ENCODE assay signal across 8 mouse cellular contexts in genomic region chr7:80114451-80115223, GRCm38 (mm10). TPM values are rescaled to one million over a fixed set of nuclear protein-coding genes. Genes with fewer than 3 reads are reported as not detected.
DNase-seq lines count a peak whose midpoint lies in the region; ATAC-seq and TF ChIP-seq lines count a peak whose summit lies in the region.

No protein-coding gene starts in this region.

- H3K9me3 ChIP-seq in forebrain, postnatal 0 days (ENCODE audit: low read length) = no peaks in the 10 kb centered on the region
- no peaks in the 10 kb centered on the region for H3K9me3 ChIP-seq in hindbrain, embryonic 10.5 days
- H3K9me3 ChIP-seq in lung, postnatal 0 days (ENCODE audit: low read length) = no peaks in the 10 kb centered on the region

- CTCF ChIA-PET in Patski (lab: Charles Lee) = interaction anchor here (1.3 to 1.7 kb wide), 2 partner anchors 19 to 22 kb away, joined by 3 read pairs; no protein-coding TSS in a partner anchor

- no peaks in the 10 kb centered on the region for H3K27me3 ChIP-seq in Patski
- no peaks in the 10 kb centered on the region for H3K27me3 ChIP-seq in forebrain, postnatal 0 days (ENCODE audit: insufficient read depth, low read length)
- peaks cover 4% of the 10 kb centered on the region; the same call in 1 of the 2 replicates for H3K27me3 ChIP-seq in hindbrain, embryonic 10.5 days (ENCODE audit: insufficient read depth, poor library complexity, severe bottlenecking)
- H3K27me3 ChIP-seq in lung, postnatal 0 days (replicated peaks; ENCODE audit: insufficient read depth, low read length) = no peaks in the 10 kb centered on the region

- ATAC-seq in Patski = peak; percentile 38
- ATAC-seq in forebrain, postnatal 0 days = peak; percentile 84
- peak; percentile 70 for ATAC-seq in lung, postnatal 0 days

- POLR2A ChIA-PET in Patski (lab: Charles Lee) = interaction anchor here (0.9 to 1.7 kb wide), 6 partner anchors 18 to 243 kb away, joined by 3 to 7 read pairs (median 3); partner anchors contain the start of gene Zfp710

- peak overlapping the region; percentile 97 for H3K9ac ChIP-seq in forebrain, postnatal 0 days
- peak overlapping the region; percentile 79 for H3K9ac ChIP-seq in lung, postnatal 0 days (replicated peaks; ENCODE audit: low read depth)

- no peak for TF ChIP-seq EP300 in lung, postnatal 0 days (IDR thresholded peaks at IDR 0.05)

- peak overlapping the region; percentile 81 for H3K4me3 ChIP-seq in forebrain, postnatal 0 days (ENCODE audit: low read depth, low read length)
- peak overlapping the region; percentile 88 for H3K4me3 ChIP-seq in hindbrain, embryonic 10.5 days
- H3K4me3 ChIP-seq in lung, postnatal 0 days (ENCODE audit: low read depth, low read length) = peak overlapping the region; percentile 86

- in situ Hi-C loops in Patski (cut with MboI; ENCODE audit: low pct_unique_long_range_greater_than_20kb) = no loop called here

- peak overlapping the region; percentile 83 for H3K4me2 ChIP-seq in forebrain, postnatal 0 days (ENCODE audit: low read depth)
- peak overlapping the region; percentile 98 for H3K4me2 ChIP-seq in lung, postnatal 0 days (replicated peaks; ENCODE audit: low read depth, low read length)

- H3K4me1 ChIP-seq in forebrain, postnatal 0 days (ENCODE audit: insufficient read depth) = peaks cover 3% of the 10 kb centered on the region; the same call in 1 of the 2 replicates
- H3K4me1 ChIP-seq in hindbrain, embryonic 10.5 days (replicated peaks) = peaks cover 60% of the 10 kb centered on the region
- peaks cover 13% of the 10 kb centered on the region; the same call in 1 of the 2 replicates for H3K4me1 ChIP-seq in lung, postnatal 0 days (ENCODE audit: insufficient read depth, low read depth, low read length)

- peak overlapping the region; percentile 98 for H3K27ac ChIP-seq in forebrain, postnatal 0 days (ENCODE audit: low read depth, low read length)
- H3K27ac ChIP-seq in hindbrain, embryonic 10.5 days = peak overlapping the region; percentile 98
- peak overlapping the region; percentile 95 for H3K27ac ChIP-seq in lung, postnatal 0 days (ENCODE audit: low read length)

- no peak for DNase-seq in Patski (ENCODE audit: low read depth, low spot score)
- DNase-seq in cerebellum, adult 9-10 months = peak; percentile 58
- DNase-seq in forebrain, postnatal 0 days = peak; percentile 83
- DNase-seq in hindbrain, embryonic 10.5 days (ENCODE audit: low spot score) = peak; percentile 83
- DNase-seq in layer of hippocampus, adult 9-11 months = peak; percentile 59
- DNase-seq in lung, postnatal 0 days (ENCODE audit: low spot score) = peak; percentile 95
- DNase-seq in ovary, postnatal 10 days (ENCODE audit: low spot score) = peak; percentile 54
- DNase-seq in yolk sac, embryonic 10.5 days (ENCODE audit: low spot score) = peak; percentile 86

- TF ChIP-seq CTCF in Patski (IDR thresholded peaks at IDR 0.05) = no peak
- TF ChIP-seq CTCF in forebrain, postnatal 0 days (IDR thresholded peaks at IDR 0.05; ENCODE audit: low read depth) = no peak; the same call in 1 of the 2 replicates
- peak; percentile 9; the same call in 1 of the 2 replicates for TF ChIP-seq CTCF in lung, postnatal 0 days (IDR thresholded peaks at IDR 0.05)

- WGBS in forebrain, postnatal 0 days = 5% methylated on average over 34 of the region's 52 CpGs
- WGBS in hindbrain, embryonic 10.5 days = 1% methylated on average over 52 of the region's 52 CpGs
- 5% methylated on average over 48 of the region's 52 CpGs for WGBS in lung, postnatal 0 days

- no peaks in the 10 kb centered on the region for H3K36me3 ChIP-seq in forebrain, postnatal 0 days (ENCODE audit: insufficient read depth)
- peaks cover 27% of the 10 kb centered on the region for H3K36me3 ChIP-seq in hindbrain, embryonic 10.5 days
- H3K36me3 ChIP-seq in lung, postnatal 0 days (ENCODE audit: insufficient read depth, low read length) = no peaks in the 10 kb centered on the region

RNA-seq across cellular contexts. Expression of gene Idh2, which starts 0.6 kb away (rescaled TPM):
- polyA plus RNA-seq in Patski (2021) = 679 TPM
- 143 and 145 TPM in 2 replicates for total RNA-seq in forebrain, postnatal 0 days (2014; rRNA removed)
- 110 and 128 TPM in 2 replicates for polyA plus RNA-seq in forebrain, postnatal 0 days (2015; fragmentation: Nextera tagmentation; extraction: Ambion mirVana)
- polyA plus RNA-seq in hindbrain, embryonic 10.5 days (2016; fragmentation: Nextera tagmentation; extraction: Ambion mirVana) = 429 and 446 TPM in 2 replicates
- polyA plus RNA-seq in lung, postnatal 0 days (2015; fragmentation: Nextera tagmentation; extraction: Ambion mirVana) = 296 and 298 TPM in 2 replicates
